Mouse (Mus musculus): ENCODE results near the gene Lsm10.

DNA sequence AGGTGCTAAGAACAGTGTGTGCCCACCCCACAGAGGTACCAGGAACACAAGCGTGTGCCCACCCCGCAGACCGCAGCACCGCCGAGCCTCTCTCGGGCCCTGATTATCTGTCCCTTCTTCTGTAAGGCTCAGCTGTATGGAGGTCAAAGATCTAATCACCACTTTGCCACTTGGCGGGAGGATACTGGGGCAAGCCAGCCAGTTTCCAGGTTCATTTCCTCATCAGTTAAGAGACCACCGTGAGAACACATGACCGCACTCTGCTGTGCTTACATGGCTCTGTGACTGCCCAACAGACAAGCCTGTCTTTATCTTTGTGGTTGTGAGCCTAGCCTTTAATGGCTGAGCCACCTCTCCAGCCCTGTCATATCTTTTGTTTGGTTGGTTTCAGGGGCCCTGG, 13.4 kb upstream of the Lsm10 start:
- TF ChIP-seq CTCF (IDR thresholded peaks at IDR 0.05; ENCODE audit: control insufficient read depth, insufficient read depth, insufficient replicate concordance, low read depth, low read length) (no peak), POLR2A (IDR thresholded peaks at IDR 0.05; ENCODE audit: control insufficient read depth, low read depth, low read length) (no peak)
